Mouse (Mus musculus) stomach, embryonic 16.5 days (tissue): ENCODE measurements around the gene Stk25. TPM values are rescaled to one million over a fixed set of nuclear protein-coding genes. Genes with fewer than 3 reads are reported as not detected.
"Not testable (repeated sequence)": the region's sequence is repeated elsewhere in the genome, so short reads cannot be mapped to it uniquely, and the experiment has no call there.

ENCODE experiments used
- ATAC-seq: fragments of 200-750 bp; cut with Nextera tagmentation; 2 replicates; pipeline ENCODE4 v1.8.0; 2017; ENCODE audit warnings: moderate number of reproducible peaks, moderate TSS enrichment; ENCODE audit not compliant: insufficient read depth, low FRiP score
- H3K27ac ChIP-seq: fragments of 300-500 bp; sonication (generic); 2 replicates; pipeline ENCODE4 v1.5.1; 2014; ENCODE audit warnings: low read length
- H3K27me3 ChIP-seq: fragments of 300-500 bp; sonication (generic); 2 replicates; pipeline ENCODE4 v1.6.1; 2014; ENCODE audit warnings: low read length, control low read depth, mixed read lengths; ENCODE audit not compliant: control insufficient read depth, insufficient read depth
- H3K36me3 ChIP-seq: fragments of 300-500 bp; sonication (generic); 2 replicates; pipeline ENCODE4 v1.6.1; 2014; ENCODE audit warnings: low read length; ENCODE audit not compliant: control insufficient read depth, insufficient read depth
- H3K4me1 ChIP-seq: fragments of 300-500 bp; sonication (generic); 2 replicates; pipeline ENCODE4 v1.6.1; 2014; ENCODE audit warnings: low read length, control low read depth, mixed read lengths; ENCODE audit not compliant: control insufficient read depth, insufficient read depth
- H3K4me2 ChIP-seq: fragments of 300-500 bp; sonication (generic); 2 replicates; pipeline ENCODE4 v1.6.1; 2014; ENCODE audit warnings: low read depth, low read length, mixed read lengths
- H3K4me3 ChIP-seq: fragments of 300-500 bp; sonication (generic); replicated peaks from 2 replicates; pipeline ENCODE4 v1.5.1; 2014; ENCODE audit warnings: mild to moderate bottlenecking, low read length
- H3K9ac ChIP-seq: fragments of 300-500 bp; sonication (generic); 2 replicates; pipeline ENCODE4 v1.6.1; 2014; ENCODE audit warnings: low read length
- H3K9me3 ChIP-seq: fragments of 300-500 bp; sonication (generic); replicated peaks from 2 replicates; pipeline ENCODE4 v1.6.1; 2016; ENCODE audit warnings: low read length, control low read depth; ENCODE audit not compliant: control insufficient read depth
- WGBS: fragments of 180-500 bp; shearing (Covaris S2); extraction: QIAGEN DNeasy Blood & Tissue Kit; methylation state at CpG from one replicate; pipeline ENCODE4 v1.1.7; 2014; 5-methylcytosine and 5-hydroxymethylcytosine counted together
- polyA plus RNA-seq: library from polyadenylated mRNA; unstranded; fragments of >200 nt; fragmentation: Nextera tagmentation; extraction: Ambion mirVana; gene quantifications from 2 replicates; pipeline ENCODE4 v1.2.1, GENCODE M21; 2015

Gene Stk25
- 135 and 142 TPM in 2 replicates for polyA plus RNA-seq

GRCm38 (mm10) chr1:93658559-93658958 is at the start of gene Stk25:
Stk25 (minus strand) TSS chr1:93658659.
- not testable (repeated sequence) for H3K4me1 ChIP-seq, H3K4me2 ChIP-seq, H3K27ac ChIP-seq, H3K9ac ChIP-seq, H3K9me3 ChIP-seq, H3K36me3 ChIP-seq, H3K27me3 ChIP-seq, ATAC-seq, H3K4me3 ChIP-seq

GRCm38 (mm10) chr1:93705389-93705788 is 46.9 kb upstream of the Stk25 start:
- ATAC-seq: peak; percentile 79
- Histone ChIP-seq H3K9me3 (no peaks in the 10 kb centered on the region), H3K9ac (no peak overlapping the region), H3K4me1 (0 out of 2 replicates have a peak, but pooled peaks cover 3% of the 10 kb centered on the region), H3K4me3 (no peak overlapping the region), H3K27me3 (no peaks in the 10 kb centered on the region), H3K27ac (no peak overlapping the region), H3K36me3 (no peaks in the 10 kb centered on the region), H3K4me2 (no peak overlapping the region)
- WGBS: 67% methylated on average over 3 of the region's 3 CpGs

GRCm38 (mm10) chr1:93704341-93704740 is 45.9 kb upstream of the Stk25 start:
- no peak overlapping the region for H3K4me3 ChIP-seq
- H3K9me3 ChIP-seq: no peaks in the 10 kb centered on the region
- H3K27ac ChIP-seq: no peak overlapping the region; the same call in 1 of the 2 replicates
- H3K36me3 ChIP-seq: no peaks in the 10 kb centered on the region
- WGBS: 85% methylated on average over 9 of the region's 9 CpGs
- no peak overlapping the region for H3K9ac ChIP-seq
- H3K4me1 ChIP-seq: 0 out of 2 replicates have a peak, but pooled peaks cover 3% of the 10 kb centered on the region
- ATAC-seq: no peak
- no peaks in the 10 kb centered on the region for H3K27me3 ChIP-seq
- no peak overlapping the region for H3K4me2 ChIP-seq

GRCm38 (mm10) chr1:93703472-93704048 is 45.1 kb upstream of the Stk25 start:
- ATAC-seq: peak; percentile 87
- peak overlapping the region; percentile 54 for H3K27ac ChIP-seq

GRCm38 (mm10) chr1:93702106-93702505 is 43.6 kb upstream of the Stk25 start:
- Histone ChIP-seq H3K36me3 (no peaks in the 10 kb centered on the region), H3K27me3 (no peaks in the 10 kb centered on the region), H3K27ac (no peak overlapping the region), H3K4me2 (no peak overlapping the region), H3K4me1 (0 out of 2 replicates have a peak, but pooled peaks cover 3% of the 10 kb centered on the region), H3K4me3 (no peak overlapping the region), H3K9ac (no peak overlapping the region), H3K9me3 (no peaks in the 10 kb centered on the region)
- WGBS: 78% methylated on average over 1 of the region's 1 CpGs
- ATAC-seq: no peak

More at GRCm38 (mm10) chr1:93703472-93704048, 45.1 kb upstream of the Stk25 start:
- H3K4me3 ChIP-seq: no peak overlapping the region
- no peaks in the 10 kb centered on the region for H3K27me3 ChIP-seq
- no peaks in the 10 kb centered on the region for H3K36me3 ChIP-seq
- H3K9ac ChIP-seq: no peak overlapping the region
- 0 out of 2 replicates have a peak, but pooled peaks cover 3% of the 10 kb centered on the region for H3K4me1 ChIP-seq
- 74% methylated on average over 10 of the region's 10 CpGs for WGBS
- no peaks in the 10 kb centered on the region for H3K9me3 ChIP-seq
- H3K4me2 ChIP-seq: no peak overlapping the region

GRCm38 (mm10) chr1:93699159-93699558 is 40.7 kb upstream of the Stk25 start:
- H3K9ac ChIP-seq: no peak overlapping the region
- H3K4me2 ChIP-seq: no peak overlapping the region
- no peak overlapping the region for H3K4me3 ChIP-seq
- no peaks in the 10 kb centered on the region for H3K9me3 ChIP-seq
- ATAC-seq: no peak
- H3K36me3 ChIP-seq: no peaks in the 10 kb centered on the region
- 73% methylated on average over 4 of the region's 4 CpGs for WGBS
- H3K27ac ChIP-seq: no peak overlapping the region
- H3K4me1 ChIP-seq: 0 out of 2 replicates have a peak, but pooled peaks cover 2% of the 10 kb centered on the region
- H3K27me3 ChIP-seq: no peaks in the 10 kb centered on the region

- Histone ChIP-seq H3K4me1 (no peaks in the 10 kb centered on the region), H3K4me2 (no peak overlapping the region), H3K9me3 (no peaks in the 10 kb centered on the region), H3K27me3 (no peaks in the 10 kb centered on the region), H3K27ac (0 out of 2 replicates have a peak overlapping the region, but pooled peaks have one; percentile 34), H3K36me3 (no peaks in the 10 kb centered on the region), H3K4me3 (no peak overlapping the region), H3K9ac (no peak overlapping the region)
- no peak for ATAC-seq
- 44% methylated on average over 3 of the region's 3 CpGs for WGBS
Observed at GRCm38 (mm10) chr1:93697317-93697716, 38.9 kb upstream of the Stk25 start.

- ATAC-seq: no peak
- H3K27me3 ChIP-seq: no peaks in the 10 kb centered on the region
- H3K4me2 ChIP-seq: no peak overlapping the region
- no peak overlapping the region for H3K4me3 ChIP-seq
- no peaks in the 10 kb centered on the region for H3K4me1 ChIP-seq
- no peak overlapping the region for H3K9ac ChIP-seq
- H3K36me3 ChIP-seq: no peaks in the 10 kb centered on the region
- WGBS: 78% methylated on average over 6 of the region's 6 CpGs
- no peaks in the 10 kb centered on the region for H3K9me3 ChIP-seq
- H3K27ac ChIP-seq: peak overlapping the region; percentile 53; the same call in 1 of the 2 replicates
Observed at GRCm38 (mm10) chr1:93694966-93695365, 36.5 kb upstream of the Stk25 start.

- H3K27ac ChIP-seq: no peak overlapping the region
- 90% methylated on average over 10 of the region's 10 CpGs for WGBS
- H3K4me3 ChIP-seq: no peak overlapping the region
- no peaks in the 10 kb centered on the region for H3K9me3 ChIP-seq
- no peaks in the 10 kb centered on the region for H3K27me3 ChIP-seq
- no peak for ATAC-seq
- H3K4me2 ChIP-seq: no peak overlapping the region
- no peaks in the 10 kb centered on the region for H3K36me3 ChIP-seq
- no peak overlapping the region for H3K9ac ChIP-seq
- no peaks in the 10 kb centered on the region for H3K4me1 ChIP-seq
Observed at GRCm38 (mm10) chr1:93693943-93694342, 35.5 kb upstream of the Stk25 start.
